Mouse (Mus musculus): Measurements from ENCODE around the gene Rnf24. TPM values are rescaled to one million over a fixed set of nuclear protein-coding genes. Genes with fewer than 3 reads are reported as not detected.

Rnf24 gene
- polyA plus RNA-seq, 1 experiment from 2014 or later: 23.1 TPM

DNA sequence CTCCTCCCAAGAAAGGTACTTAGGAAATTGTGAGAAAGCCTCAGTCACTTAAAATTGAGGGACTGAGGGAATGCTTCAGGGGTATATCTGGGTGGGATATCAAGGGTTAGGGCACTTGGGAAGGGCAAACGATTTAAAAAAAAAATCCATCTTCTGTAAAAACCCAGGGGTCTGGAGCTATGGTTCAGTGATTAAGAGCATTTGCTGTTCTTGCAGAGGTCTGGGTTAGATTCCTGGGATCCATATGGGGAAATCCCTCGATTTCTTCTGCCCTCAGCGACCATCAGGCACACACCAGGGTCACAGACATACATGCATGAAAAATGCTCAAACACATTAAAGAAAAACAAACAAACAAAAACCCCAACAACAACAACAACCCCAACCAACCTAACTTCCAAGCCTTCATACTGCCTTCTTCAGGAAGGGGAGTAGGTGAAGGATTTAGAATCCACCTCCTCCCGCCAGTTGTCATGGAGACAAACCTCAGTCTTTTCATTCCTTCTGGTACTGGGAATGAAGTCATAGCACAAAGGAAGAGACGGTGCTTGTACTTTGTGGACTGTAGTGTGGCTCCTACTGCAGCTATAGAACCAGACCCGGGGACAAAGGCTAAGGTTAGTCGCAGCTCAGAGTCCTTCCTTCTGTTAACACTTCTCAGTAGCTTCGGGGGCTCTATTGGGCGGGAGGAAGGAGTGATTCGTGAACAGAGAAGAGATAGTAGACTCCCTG is 91.0 kb downstream of the Rnf24 start:
- ATAC-seq: peak; percentile 87
- Histone ChIP-seq H3K4me3 (replicated peaks) (peak overlapping the region; percentile 85), H3K9me3 (no peaks in the 10 kb centered on the region), H3K4me1 (replicated peaks) (peaks cover 35% of the 10 kb centered on the region), H3K36me3 (no peaks in the 10 kb centered on the region), H3K27me3 (no peaks in the 10 kb centered on the region), H3K4me2 (replicated peaks) (peak overlapping the region; percentile 60), H3K9ac (replicated peaks) (peak overlapping the region; percentile 76), H3K27ac (peak overlapping the region; percentile 99)
- 2% methylated on average over 10 of the region's 10 CpGs for WGBS

DNA sequence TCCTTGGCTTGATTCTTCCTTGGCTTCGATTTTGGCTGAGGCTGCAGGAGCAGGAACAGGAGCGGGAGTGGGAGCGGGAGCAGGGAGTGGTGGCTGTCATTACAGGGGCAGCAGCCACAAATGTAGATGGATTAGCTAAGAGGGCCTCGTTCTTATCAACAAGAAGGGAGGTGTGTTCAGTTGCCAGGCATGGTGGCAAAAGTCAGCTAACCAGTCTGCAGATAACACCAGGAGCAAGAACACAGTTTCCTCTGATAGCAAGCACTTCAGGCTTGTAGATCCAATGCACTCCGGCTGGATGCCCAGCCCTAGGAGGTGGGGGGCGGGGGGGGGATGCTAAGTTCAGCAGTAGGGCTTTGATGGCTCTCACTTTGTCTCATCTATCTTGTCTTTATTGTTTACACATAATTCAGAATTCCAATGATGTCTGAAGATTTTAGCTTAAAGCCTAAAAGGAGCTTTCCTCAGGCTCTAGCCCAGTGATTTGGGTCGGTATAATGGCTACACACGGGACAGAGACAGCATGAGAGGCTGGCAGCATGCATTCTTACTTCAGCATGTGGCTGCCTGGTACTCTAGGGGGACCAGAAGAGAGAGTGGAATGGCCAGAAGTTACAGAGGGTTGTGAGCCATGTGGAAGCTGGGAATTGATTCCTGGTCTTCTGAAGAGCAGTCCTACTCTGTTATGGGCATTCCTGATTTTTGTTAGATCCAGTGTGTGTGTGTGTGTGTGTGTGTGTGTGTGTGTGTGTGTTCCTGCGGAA is 92.0 kb downstream of the Rnf24 start:
- H3K4me2 ChIP-seq (replicated peaks): 0 out of 2 replicates have a peak overlapping the region, but pooled peaks have one; percentile 60
- no peaks in the 10 kb centered on the region for H3K36me3 ChIP-seq
- no peaks in the 10 kb centered on the region for H3K27me3 ChIP-seq
- ATAC-seq: no peak
- H3K9ac ChIP-seq (replicated peaks): no peak overlapping the region; the same call in 1 of the 2 replicates
- H3K4me3 ChIP-seq (replicated peaks): no peak overlapping the region
- 70% methylated on average over 9 of the region's 9 CpGs for WGBS
- peaks cover 35% of the 10 kb centered on the region for H3K4me1 ChIP-seq (replicated peaks)
- no peaks in the 10 kb centered on the region for H3K9me3 ChIP-seq
- H3K27ac ChIP-seq: peak overlapping the region; percentile 99

DNA sequence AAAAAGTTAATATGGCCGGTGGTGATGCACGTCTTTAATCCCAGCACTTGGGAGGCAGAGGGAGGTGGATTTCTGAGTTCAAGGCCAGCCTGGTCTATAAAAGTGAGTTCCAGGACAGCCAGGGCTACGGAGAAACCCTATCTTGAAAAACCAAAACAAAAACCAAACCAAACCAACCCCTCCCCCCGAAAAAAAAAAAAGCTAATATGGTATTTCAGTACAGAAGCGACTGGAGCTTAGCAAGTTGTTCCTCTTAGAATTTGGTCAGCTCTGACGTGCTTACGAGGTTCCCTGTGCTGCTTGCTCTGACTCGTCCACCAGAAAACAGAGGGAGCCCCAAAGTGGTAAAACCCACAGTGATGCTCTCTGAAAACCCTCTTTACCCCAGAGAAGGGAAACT is 94.0 kb downstream of the Rnf24 start:
- Histone ChIP-seq H3K27me3 (no peaks in the 10 kb centered on the region), H3K4me2 (replicated peaks) (no peak overlapping the region), H3K4me3 (replicated peaks) (no peak overlapping the region), H3K27ac (no peak overlapping the region), H3K4me1 (replicated peaks) (peaks cover 18% of the 10 kb centered on the region), H3K9me3 (no peaks in the 10 kb centered on the region), H3K36me3 (no peaks in the 10 kb centered on the region), H3K9ac (replicated peaks) (no peak overlapping the region)
- WGBS: 85% methylated on average over 8 of the region's 8 CpGs
- ATAC-seq: no peak

DNA sequence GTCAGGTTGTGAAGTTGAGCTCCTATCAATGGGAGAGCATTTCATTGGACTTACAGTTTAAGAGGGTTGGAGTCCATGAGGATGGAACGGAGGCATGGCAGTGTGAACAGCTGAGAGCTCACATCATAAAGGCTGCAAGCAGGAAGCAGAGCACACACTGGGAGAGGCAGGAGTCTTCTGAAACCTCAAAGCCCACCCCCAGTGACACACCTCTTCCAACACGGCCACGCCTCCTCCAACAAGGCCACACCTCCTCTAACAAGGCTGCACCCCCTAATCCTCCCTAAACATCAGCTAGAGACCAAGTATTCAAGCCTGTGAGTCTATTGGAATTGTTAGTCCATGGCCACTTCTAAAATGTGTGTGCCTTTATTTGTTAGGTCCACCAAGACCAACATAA is 97.0 kb downstream of the Rnf24 start:
- Histone ChIP-seq H3K4me2 (replicated peaks) (no peak overlapping the region), H3K27me3 (no peaks in the 10 kb centered on the region), H3K4me3 (replicated peaks) (no peak overlapping the region), H3K9me3 (no peaks in the 10 kb centered on the region), H3K9ac (replicated peaks) (no peak overlapping the region), H3K36me3 (no peaks in the 10 kb centered on the region), H3K27ac (no peak overlapping the region), H3K4me1 (replicated peaks) (peaks cover 3% of the 10 kb centered on the region)
- 55% methylated on average over 3 of the region's 3 CpGs for WGBS
- no peak for ATAC-seq

DNA sequence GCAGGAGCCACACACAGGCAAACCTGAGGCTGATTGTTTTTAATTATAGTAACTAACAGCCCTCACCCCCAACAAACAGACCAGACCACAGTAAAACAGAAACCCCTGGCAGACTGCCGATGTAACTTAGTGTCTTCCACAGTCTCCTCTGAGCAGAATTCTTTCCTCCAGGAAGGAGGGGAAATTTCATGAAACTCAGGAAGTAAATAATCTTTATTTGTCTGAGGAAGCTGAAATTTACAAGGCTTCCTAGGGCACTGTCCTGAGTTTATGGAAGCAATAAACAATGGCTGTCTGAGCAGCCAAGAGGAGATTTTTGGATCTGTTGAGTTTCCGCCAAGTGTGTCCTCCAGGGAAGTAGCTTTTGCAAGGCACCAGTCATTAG is 98.4 kb downstream of the Rnf24 start:
- no peaks in the 10 kb centered on the region for H3K36me3 ChIP-seq
- no peak overlapping the region for H3K9ac ChIP-seq (replicated peaks)
- WGBS: 89% methylated on average over 2 of the region's 2 CpGs
- no peak overlapping the region for H3K4me3 ChIP-seq (replicated peaks)
- no peaks in the 10 kb centered on the region for H3K27me3 ChIP-seq
- H3K4me2 ChIP-seq (replicated peaks): no peak overlapping the region
- ATAC-seq: no peak
- no peaks in the 10 kb centered on the region for H3K9me3 ChIP-seq
- H3K4me1 ChIP-seq (replicated peaks): no peaks in the 10 kb centered on the region
- no peak overlapping the region for H3K27ac ChIP-seq

DNA sequence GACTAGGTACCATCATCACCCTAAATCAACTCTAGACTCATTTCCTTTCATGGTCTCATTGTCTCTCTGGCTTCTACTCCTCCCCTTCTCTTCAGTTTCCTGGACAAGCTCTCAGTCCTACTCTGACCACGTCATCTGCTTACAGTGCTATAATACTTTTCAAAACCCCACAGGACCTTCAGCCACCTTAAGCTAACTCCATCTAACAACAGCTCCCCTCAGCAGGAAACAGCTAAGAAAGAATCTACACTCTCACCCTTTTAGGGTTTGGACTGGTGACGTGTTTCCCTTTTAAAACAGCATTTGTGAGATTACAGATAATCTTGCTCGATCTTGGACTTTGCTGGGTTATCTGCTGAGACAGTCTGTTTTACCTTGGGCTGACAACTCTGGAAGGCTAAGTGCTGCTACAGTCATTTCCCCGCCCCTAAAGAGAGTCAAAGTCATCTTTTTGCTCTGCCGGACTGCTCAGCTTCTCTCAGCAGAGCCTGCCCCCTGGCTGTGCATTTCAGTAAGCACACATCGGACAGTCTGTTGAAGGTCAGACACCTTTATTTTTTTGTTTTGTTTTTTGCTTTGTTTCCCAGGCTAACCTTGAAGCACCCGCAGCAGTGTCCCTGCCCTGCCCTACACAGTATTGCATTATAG is 98.9 kb downstream of the Rnf24 start:
- H3K9ac ChIP-seq (replicated peaks): no peak overlapping the region
- 33% methylated on average over 7 of the region's 7 CpGs for WGBS
- H3K27ac ChIP-seq: no peak overlapping the region
- peak; percentile 65; the same call in 1 of the 2 replicates for ATAC-seq
- no peaks in the 10 kb centered on the region for H3K27me3 ChIP-seq
- no peak overlapping the region for H3K4me3 ChIP-seq (replicated peaks)
- H3K9me3 ChIP-seq: no peaks in the 10 kb centered on the region
- no peaks in the 10 kb centered on the region for H3K36me3 ChIP-seq
- no peaks in the 10 kb centered on the region for H3K4me1 ChIP-seq (replicated peaks)
- H3K4me2 ChIP-seq (replicated peaks): no peak overlapping the region

Small RNA genes lying within 50 kb of the gene (microRNA-seq; reads per million reads assigned to microRNA genes)
- gene Mir103-2: 56.5 reads per million, percentile 47 among the genes with 10 or more reads in this experiment

Other genes with a start within 250 kb of the Rnf24 start
- gene Hspa12b, start 225.6 kb downstream of the Rnf24 start, polyA plus RNA-seq (2015; fragmentation: Nextera tagmentation; extraction: Ambion mirVana): 3.1 and 4.0 TPM in 2 replicates
- gene Gm11037, start 219.4 kb downstream of the Rnf24 start, polyA plus RNA-seq (2015; fragmentation: Nextera tagmentation; extraction: Ambion mirVana): not detected in 2 replicates
- gene 1700037H04Rik, start 192.8 kb downstream of the Rnf24 start, polyA plus RNA-seq (2015; fragmentation: Nextera tagmentation; extraction: Ambion mirVana): 89.6 and 92.2 TPM in 2 replicates
- 13.3 and 15.0 TPM in 2 replicates for gene Cenpb, start 172.8 kb downstream of the Rnf24 start, polyA plus RNA-seq (2015; fragmentation: Nextera tagmentation; extraction: Ambion mirVana)
- gene Cdc25b, start 165.9 kb downstream of the Rnf24 start, polyA plus RNA-seq (2015; fragmentation: Nextera tagmentation; extraction: Ambion mirVana): 50.6 and 59.3 TPM in 2 replicates
- 10.8 and 11.5 TPM in 2 replicates for gene Spef1, start 165.6 kb downstream of the Rnf24 start, polyA plus RNA-seq (2015; fragmentation: Nextera tagmentation; extraction: Ambion mirVana)
- 32.7 and 33.4 TPM in 2 replicates for gene Ap5s1, start 145.8 kb downstream of the Rnf24 start, polyA plus RNA-seq (2015; fragmentation: Nextera tagmentation; extraction: Ambion mirVana)
- 6.6 and 8.6 TPM in 2 replicates for gene Mavs, start 118.8 kb downstream of the Rnf24 start, polyA plus RNA-seq (2015; fragmentation: Nextera tagmentation; extraction: Ambion mirVana)
- 29.2 and 33.9 TPM in 2 replicates for gene Pank2, start 90.4 kb downstream of the Rnf24 start, polyA plus RNA-seq (2015; fragmentation: Nextera tagmentation; extraction: Ambion mirVana)
- 45.5 and 46.5 TPM in 2 replicates for gene Smox, start 138.6 kb upstream of the Rnf24 start, polyA plus RNA-seq (2015; fragmentation: Nextera tagmentation; extraction: Ambion mirVana)
- not detected in 2 replicates for gene Adra1d, start 209.4 kb upstream of the Rnf24 start, polyA plus RNA-seq (2015; fragmentation: Nextera tagmentation; extraction: Ambion mirVana)